Mouse (Mus musculus): ENCODE results near the gene Esr1. TPM values are rescaled to one million over a fixed set of nuclear protein-coding genes. Genes with fewer than 3 reads are reported as not detected.

Esr1 gene
- total and polyA plus RNA-seq, 3 experiments, result 0.82 TPM; not detected in 2

DNA sequence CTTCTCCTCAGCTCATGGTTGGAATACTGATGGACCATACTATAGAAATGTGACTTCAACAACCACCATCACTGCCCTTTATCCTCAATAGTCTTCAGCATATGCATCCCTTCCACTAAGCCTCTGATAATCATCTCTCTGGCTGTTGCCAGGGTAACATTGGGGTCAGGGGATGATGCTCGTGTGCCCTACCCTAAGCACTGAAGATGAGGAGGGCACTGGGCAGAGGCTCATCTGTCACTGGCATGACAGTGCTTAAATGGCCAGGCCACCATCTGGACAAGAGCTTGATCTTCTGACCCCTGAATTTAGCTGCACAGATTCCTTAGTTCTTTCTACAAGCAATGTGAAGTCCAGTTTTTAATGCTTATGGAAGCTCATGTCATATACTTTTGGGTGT, 405.8 kb downstream of the Esr1 start:
- no peak for ATAC-seq (ENCODE audit: extremely low read depth, insufficient number of reproducible peaks, low FRiP score, poor library complexity, severe bottlenecking)

DNA sequence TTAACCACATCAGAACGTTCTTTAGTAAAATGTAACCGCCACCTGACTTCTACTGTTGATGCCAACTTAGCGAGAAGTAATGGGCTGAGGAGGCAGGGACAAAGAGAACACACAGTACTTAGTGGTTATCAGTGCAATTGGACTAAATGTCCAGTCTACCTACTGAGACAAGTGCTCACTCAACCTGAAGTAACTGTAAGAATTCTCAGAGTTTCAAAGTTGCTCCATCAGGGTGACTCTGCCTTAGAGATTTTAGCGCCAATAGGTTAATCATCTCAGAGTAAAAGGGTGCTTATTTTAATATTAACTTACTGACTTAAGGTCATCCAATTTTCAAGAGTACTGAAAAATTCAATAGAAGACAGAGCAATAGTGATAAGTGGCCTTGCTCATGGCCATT, 414.5 kb downstream of the Esr1 start:
- no peak for ATAC-seq (ENCODE audit: extremely low read depth, insufficient number of reproducible peaks, low FRiP score, poor library complexity, severe bottlenecking)
- H3K4me3 ChIP-seq (ENCODE audit: low read depth, low read length), result no peak overlapping the region

More for the DNA sequence above, 405.8 kb downstream of the Esr1 start:
- Histone ChIP-seq H3K36me3 (replicated peaks) (peaks cover 4% of the 10 kb centered on the region), H3K4me1 (ENCODE audit: insufficient read depth, low read depth, low read length) (no peaks in the 10 kb centered on the region), H3K9me3 (replicated peaks) (no peaks in the 10 kb centered on the region), H3K27me3 (ENCODE audit: insufficient read depth, low read length) (no peaks in the 10 kb centered on the region), H3K4me3 (ENCODE audit: low read depth, low read length) (no peak overlapping the region)
- TF ChIP-seq TAL1 (conservative IDR thresholded peaks at IDR 0.05; ENCODE audit: low read depth, low read length) (no peak), POLR2AphosphoS5 (IDR thresholded peaks at IDR 0.05; ENCODE audit: insufficient replicate concordance, low read depth, low read length) (no peak), CTCF (IDR thresholded peaks at IDR 0.05; ENCODE audit: low read depth, low read length) (no peak), GATA2 (IDR thresholded peaks at IDR 0.05; ENCODE audit: borderline replicate concordance, low read depth, low read length) (no peak), GATA1 (IDR thresholded peaks at IDR 0.05; ENCODE audit: borderline replicate concordance, low read length) (no peak)
- no peak for DNase-seq (ENCODE audit: low spot score)

DNA sequence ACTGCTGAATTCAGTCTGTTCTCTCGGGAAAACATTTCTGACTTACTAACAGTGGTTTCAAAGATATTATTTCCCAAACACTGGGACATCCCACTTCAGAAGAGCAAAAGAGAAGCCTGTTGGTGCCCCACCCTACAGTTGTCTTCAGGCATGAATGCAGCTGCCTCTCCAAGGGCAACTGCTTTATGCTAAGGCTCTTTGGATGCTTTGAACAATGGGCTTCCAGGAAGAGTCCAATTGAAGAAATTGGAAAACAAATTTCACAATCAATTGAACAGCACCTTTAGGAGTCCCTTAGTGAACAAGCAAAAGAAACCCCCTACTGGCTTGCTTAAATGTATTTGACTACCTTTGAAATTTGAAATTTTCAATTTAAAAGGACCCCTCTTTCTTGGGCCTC, 415.8 kb downstream of the Esr1 start:
- DNase-seq (ENCODE audit: low spot score), result no peak
- Histone ChIP-seq H3K36me3 (replicated peaks) (peaks cover 13% of the 10 kb centered on the region), H3K9me3 (replicated peaks) (no peaks in the 10 kb centered on the region), H3K4me3 (ENCODE audit: low read depth, low read length) (no peak overlapping the region), H3K4me1 (ENCODE audit: insufficient read depth, low read depth, low read length) (no peaks in the 10 kb centered on the region), H3K27me3 (ENCODE audit: insufficient read depth, low read length) (no peaks in the 10 kb centered on the region)
- no peak for ATAC-seq (ENCODE audit: extremely low read depth, insufficient number of reproducible peaks, low FRiP score, poor library complexity, severe bottlenecking)
- TF ChIP-seq GATA1 (IDR thresholded peaks at IDR 0.05; ENCODE audit: borderline replicate concordance, low read length) (no peak), TAL1 (conservative IDR thresholded peaks at IDR 0.05; ENCODE audit: low read depth, low read length) (no peak), CTCF (IDR thresholded peaks at IDR 0.05; ENCODE audit: low read depth, low read length) (no peak), POLR2AphosphoS5 (IDR thresholded peaks at IDR 0.05; ENCODE audit: insufficient replicate concordance, low read depth, low read length) (no peak), GATA2 (IDR thresholded peaks at IDR 0.05; ENCODE audit: borderline replicate concordance, low read depth, low read length) (no peak)

More for the DNA sequence above, 414.5 kb downstream of the Esr1 start:
- Histone ChIP-seq H3K4me1 (ENCODE audit: insufficient read depth, low read depth, low read length) (no peaks in the 10 kb centered on the region), H3K27me3 (ENCODE audit: insufficient read depth, low read length) (no peaks in the 10 kb centered on the region), H3K9me3 (replicated peaks) (no peaks in the 10 kb centered on the region), H3K36me3 (replicated peaks) (peaks cover 11% of the 10 kb centered on the region)
- TF ChIP-seq TAL1 (conservative IDR thresholded peaks at IDR 0.05; ENCODE audit: low read depth, low read length) (no peak), GATA2 (IDR thresholded peaks at IDR 0.05; ENCODE audit: borderline replicate concordance, low read depth, low read length) (no peak), POLR2AphosphoS5 (IDR thresholded peaks at IDR 0.05; ENCODE audit: insufficient replicate concordance, low read depth, low read length) (no peak), CTCF (IDR thresholded peaks at IDR 0.05; ENCODE audit: low read depth, low read length) (no peak), GATA1 (IDR thresholded peaks at IDR 0.05; ENCODE audit: borderline replicate concordance, low read length) (no peak)
- no peak for DNase-seq (ENCODE audit: low spot score)

DNA sequence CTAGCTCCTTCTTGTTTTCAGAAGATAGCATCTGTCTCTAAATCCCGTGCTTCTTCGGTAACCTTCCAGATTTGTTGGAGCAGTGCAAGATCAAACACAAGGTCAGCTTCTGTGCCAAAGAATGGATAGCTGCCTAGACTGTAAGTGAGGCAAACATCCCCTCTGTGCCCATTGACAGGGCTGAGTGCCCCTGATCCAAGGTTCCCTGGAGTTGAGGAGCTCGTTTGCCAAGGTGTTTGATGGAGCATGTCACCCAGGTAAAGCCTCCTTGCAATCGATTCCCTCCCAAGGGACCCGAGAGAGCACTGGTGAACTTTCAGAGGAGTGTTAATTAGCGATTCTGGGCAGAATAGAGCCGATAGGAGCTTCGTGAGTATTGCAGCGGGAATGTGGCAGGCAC, 416.9 kb downstream of the Esr1 start:
- Histone ChIP-seq H3K36me3 (replicated peaks) (peaks cover 18% of the 10 kb centered on the region), H3K27me3 (ENCODE audit: insufficient read depth, low read length) (no peaks in the 10 kb centered on the region), H3K4me1 (ENCODE audit: insufficient read depth, low read depth, low read length) (no peaks in the 10 kb centered on the region), H3K4me3 (ENCODE audit: low read depth, low read length) (no peak overlapping the region), H3K9me3 (replicated peaks) (no peaks in the 10 kb centered on the region)
- ATAC-seq (ENCODE audit: extremely low read depth, insufficient number of reproducible peaks, low FRiP score, poor library complexity, severe bottlenecking) (no peak), DNase-seq (ENCODE audit: low spot score) (no peak)
- no peak for TF ChIP-seq GATA2 (IDR thresholded peaks at IDR 0.05; ENCODE audit: borderline replicate concordance, low read depth, low read length)

DNA sequence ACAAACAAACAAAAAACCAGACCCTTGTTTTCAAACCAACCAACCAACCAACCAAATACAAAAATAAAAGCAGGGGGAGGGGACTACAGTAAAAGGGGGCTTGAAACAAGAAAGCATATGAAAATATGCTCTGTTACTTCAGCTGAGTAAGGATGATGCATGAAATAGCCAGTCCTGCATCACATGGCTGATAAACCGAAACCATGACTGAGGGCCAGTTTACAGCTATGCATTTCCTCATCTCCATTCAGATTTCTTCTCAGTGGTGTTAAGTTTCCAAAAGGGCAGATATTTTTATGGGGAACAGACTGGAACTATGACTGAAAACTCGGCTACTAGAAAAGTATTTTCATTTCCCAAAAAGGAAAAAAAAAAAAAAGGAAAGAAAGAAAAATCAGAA, 417.8 kb downstream of the Esr1 start:
- Histone ChIP-seq H3K4me1 (ENCODE audit: insufficient read depth, low read depth, low read length) (no peaks in the 10 kb centered on the region), H3K4me3 (ENCODE audit: low read depth, low read length) (no peak overlapping the region), H3K36me3 (replicated peaks) (peaks cover 20% of the 10 kb centered on the region), H3K27me3 (ENCODE audit: insufficient read depth, low read length) (no peaks in the 10 kb centered on the region), H3K9me3 (replicated peaks) (no peaks in the 10 kb centered on the region)
- DNase-seq (ENCODE audit: low spot score) (no peak), ATAC-seq (ENCODE audit: extremely low read depth, insufficient number of reproducible peaks, low FRiP score, poor library complexity, severe bottlenecking) (no peak)
- TF ChIP-seq CTCF (IDR thresholded peaks at IDR 0.05; ENCODE audit: low read depth, low read length), result no peak
- no peak for TF ChIP-seq TAL1 (conservative IDR thresholded peaks at IDR 0.05; ENCODE audit: low read depth, low read length)
- no peak for TF ChIP-seq POLR2AphosphoS5 (IDR thresholded peaks at IDR 0.05; ENCODE audit: insufficient replicate concordance, low read depth, low read length)
- no peak for TF ChIP-seq GATA1 (IDR thresholded peaks at IDR 0.05; ENCODE audit: borderline replicate concordance, low read length)

DNA sequence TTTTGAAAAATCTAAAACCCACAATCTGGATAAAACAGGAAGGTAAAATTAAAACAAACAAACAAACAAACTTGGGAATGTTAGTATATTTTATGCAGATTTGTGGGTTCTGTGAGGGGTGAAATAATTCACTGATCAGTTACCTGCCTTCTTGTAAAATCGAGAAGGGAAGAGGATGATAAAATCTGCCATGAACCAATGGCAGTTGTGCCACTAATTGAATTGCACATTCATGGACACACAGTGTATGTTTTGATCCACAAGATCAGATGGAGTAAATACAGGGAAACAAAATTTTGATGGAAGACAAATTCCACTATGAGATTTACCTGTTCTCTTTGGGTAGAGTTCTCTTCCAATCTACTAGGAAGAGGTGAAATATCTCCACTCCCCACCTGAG, 418.5 kb downstream of the Esr1 start:
- ATAC-seq (ENCODE audit: extremely low read depth, insufficient number of reproducible peaks, low FRiP score, poor library complexity, severe bottlenecking) (no peak), DNase-seq (ENCODE audit: low spot score) (no peak)
- Histone ChIP-seq H3K4me3 (ENCODE audit: low read depth, low read length) (no peak overlapping the region), H3K27me3 (ENCODE audit: insufficient read depth, low read length) (no peaks in the 10 kb centered on the region), H3K36me3 (replicated peaks) (peaks cover 20% of the 10 kb centered on the region), H3K4me1 (ENCODE audit: insufficient read depth, low read depth, low read length) (no peaks in the 10 kb centered on the region), H3K9me3 (replicated peaks) (no peaks in the 10 kb centered on the region)
- TF ChIP-seq GATA2 (IDR thresholded peaks at IDR 0.05; ENCODE audit: borderline replicate concordance, low read depth, low read length) (no peak), CTCF (IDR thresholded peaks at IDR 0.05; ENCODE audit: low read depth, low read length) (no peak), POLR2AphosphoS5 (IDR thresholded peaks at IDR 0.05; ENCODE audit: insufficient replicate concordance, low read depth, low read length) (no peak), TAL1 (conservative IDR thresholded peaks at IDR 0.05; ENCODE audit: low read depth, low read length) (no peak), GATA1 (IDR thresholded peaks at IDR 0.05; ENCODE audit: borderline replicate concordance, low read length) (no peak)
